27 mouse cellular contexts compared by ENCODE assay signal in the genomic region with DNA sequence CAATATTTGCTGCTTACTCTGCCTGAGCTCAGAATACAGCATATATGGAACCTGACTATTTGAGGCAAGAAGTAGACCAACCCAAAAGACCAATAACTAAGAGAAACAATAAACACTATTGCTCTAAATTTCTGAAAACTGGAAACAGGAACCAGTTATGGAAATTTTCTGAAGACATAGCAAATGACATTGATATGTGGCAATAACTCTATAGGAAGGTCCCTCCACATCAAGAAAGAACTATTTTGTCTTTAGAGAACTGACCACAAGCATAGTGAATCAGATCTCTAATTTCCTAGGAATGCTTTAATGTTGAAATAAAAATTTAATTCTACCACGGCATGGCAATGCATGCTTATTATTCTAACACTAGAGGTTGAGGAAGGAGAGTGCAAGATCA.
"Had no signal": no experiment of that assay in that cellular context is flagged by ENCODE, and none has a peak within 500 bp of the region (broad histone marks: within the 10 kb centered on the region; RNA-seq: fewer than 3 reads in every experiment).

No protein-coding gene starts in this region.

- H3K4me1 ChIP-seq: embryonic facial prominence, embryonic 10.5 days; embryonic facial prominence, embryonic 12.5 days; embryonic facial prominence, embryonic 13.5 days; embryonic facial prominence, embryonic 15.5 days; forebrain, embryonic 10.5 days; forebrain, embryonic 12.5 days; forebrain, embryonic 13.5 days; forebrain, embryonic 15.5 days had no signal

- H3K9me3 ChIP-seq: embryonic facial prominence, embryonic 10.5 days; embryonic facial prominence, embryonic 12.5 days; embryonic facial prominence, embryonic 13.5 days; embryonic facial prominence, embryonic 15.5 days; forebrain, embryonic 10.5 days; forebrain, embryonic 12.5 days; forebrain, embryonic 13.5 days; forebrain, embryonic 15.5 days had no signal

- H3K27me3 ChIP-seq: embryonic facial prominence, embryonic 12.5 days; embryonic facial prominence, embryonic 13.5 days; embryonic facial prominence, embryonic 15.5 days; forebrain, embryonic 12.5 days; forebrain, embryonic 13.5 days; forebrain, embryonic 15.5 days had no signal

- ATAC-seq: forebrain, embryonic 13.5 days; forebrain, embryonic 14.5 days; forebrain, embryonic 15.5 days; forebrain, embryonic 16.5 days; forebrain, postnatal 0 days had no signal

- H3K36me3 ChIP-seq: embryonic facial prominence, embryonic 10.5 days; embryonic facial prominence, embryonic 12.5 days; embryonic facial prominence, embryonic 13.5 days; embryonic facial prominence, embryonic 15.5 days; forebrain, embryonic 10.5 days; forebrain, embryonic 12.5 days; forebrain, embryonic 15.5 days had no signal

- H3K4me3 ChIP-seq: embryonic facial prominence, embryonic 10.5 days; embryonic facial prominence, embryonic 12.5 days; embryonic facial prominence, embryonic 13.5 days; embryonic facial prominence, embryonic 15.5 days; erythroblast, embryonic 14.5 days; forebrain, embryonic 10.5 days; forebrain, embryonic 12.5 days; forebrain, embryonic 13.5 days; forebrain, embryonic 15.5 days; gastrocnemius, adult 2 months; heart, adult 2 months had no signal

- H3K27ac ChIP-seq: embryonic facial prominence, embryonic 10.5 days; embryonic facial prominence, embryonic 12.5 days; embryonic facial prominence, embryonic 13.5 days; embryonic facial prominence, embryonic 15.5 days; forebrain, embryonic 10.5 days; forebrain, embryonic 12.5 days; forebrain, embryonic 13.5 days; forebrain, embryonic 15.5 days; gastrocnemius, adult 2 months; heart, adult 2 months had no signal

- DNase-seq: cerebellum, adult 8-10 months; cerebellum, adult 9-10 months; cerebellum, adult 9-11 months; cerebellum, postnatal 10 days; cerebellum, postnatal 14 days; cerebellum, postnatal 25 days; cerebellum, postnatal 36 days; embryo, embryonic 11 days; forebrain, postnatal 0 days; gastrocnemius, adult 2 months; gastrocnemius, postnatal 10 days; gastrocnemius, postnatal 14 days; gastrocnemius, postnatal 25 days; gastrocnemius, postnatal 36 days; heart, adult 18-20 months; heart, adult 2 months had no signal
